Mouse (Mus musculus): ENCODE measurements around the gene Lrrc41. TPM values are rescaled to one million over a fixed set of nuclear protein-coding genes. Genes with fewer than 3 reads are reported as not detected.

Gene Lrrc41
- total and polyA plus RNA-seq, 3 experiments = 22.0 to 27.1 (median 24.9) TPM

DNA sequence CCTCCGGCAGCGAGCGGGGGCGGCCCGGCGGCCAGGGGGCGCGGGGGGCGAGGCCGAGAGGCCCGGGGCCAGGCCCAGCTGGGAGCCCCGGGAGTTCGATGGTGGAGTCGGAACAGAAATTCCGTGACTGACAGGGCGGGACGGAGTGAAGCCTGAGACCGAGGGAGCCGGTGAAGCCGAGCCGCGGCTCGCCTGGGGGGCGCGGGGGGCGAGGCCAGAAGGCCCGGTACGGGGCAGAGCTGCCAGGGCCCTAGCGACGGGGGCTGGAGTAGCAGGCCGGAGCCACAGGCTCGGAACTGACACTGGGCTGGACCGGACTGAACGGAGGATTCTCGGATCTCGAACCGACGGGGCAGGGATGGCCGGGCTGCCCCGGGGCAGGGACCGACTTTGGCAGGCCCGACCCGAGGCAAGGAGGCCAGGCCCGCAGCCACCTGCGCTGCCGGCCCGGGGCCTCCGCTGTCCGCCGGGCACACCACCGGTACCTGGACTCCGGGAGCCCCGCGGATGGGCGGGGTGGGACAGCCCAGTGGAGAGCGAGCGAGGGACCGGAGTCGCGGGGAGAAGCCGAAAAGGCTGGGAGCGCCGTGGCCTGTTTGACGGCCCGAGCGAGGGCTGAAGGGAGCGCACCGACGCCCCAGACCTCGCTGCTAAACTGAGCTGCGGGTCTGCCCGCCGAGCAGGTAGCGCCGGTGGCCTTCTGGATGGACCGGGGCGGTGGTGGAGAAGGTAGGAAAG, 731 bp downstream of the Lrrc41 start:
- H3K4me1 ChIP-seq (ENCODE audit: control insufficient read depth, insufficient read depth, low read length) = peaks cover 13% of the 10 kb centered on the region
- peak overlapping the region; percentile 97 for H3K4me3 ChIP-seq
- peaks cover 2% of the 10 kb centered on the region; the same call in 1 of the 2 replicates for H3K79me2 ChIP-seq (replicated peaks; ENCODE audit: control insufficient read depth, insufficient read depth, low read length)
- H3K27ac ChIP-seq = peak overlapping the region; percentile 96
- H3K36me3 ChIP-seq (ENCODE audit: control insufficient read depth, insufficient read depth, low read length) = peaks cover 12% of the 10 kb centered on the region
- under 1% methylated on average over 76 of the region's 77 CpGs for WGBS
- TF ChIP-seq EP300 (IDR thresholded peaks at IDR 0.05; ENCODE audit: insufficient read depth, low read depth, low read length) (no peak), CTCF (IDR thresholded peaks at IDR 0.05) (peak; percentile 74), POLR2A (IDR thresholded peaks at IDR 0.05; ENCODE audit: insufficient read depth, low read depth, low read length) (no peak)
- intact Hi-C loops (cut with DNase I) = loop anchor here (5.0 kb wide), 1 partner anchor 72 kb away; no protein-coding TSS in a partner anchor
- peak overlapping the region; percentile 91 for H3K9ac ChIP-seq (ENCODE audit: low read depth, low read length)
- DNase-seq = peak; percentile 84
- H3K27me3 ChIP-seq (ENCODE audit: control insufficient read depth, insufficient read depth, low read length) = no peaks in the 10 kb centered on the region

DNA sequence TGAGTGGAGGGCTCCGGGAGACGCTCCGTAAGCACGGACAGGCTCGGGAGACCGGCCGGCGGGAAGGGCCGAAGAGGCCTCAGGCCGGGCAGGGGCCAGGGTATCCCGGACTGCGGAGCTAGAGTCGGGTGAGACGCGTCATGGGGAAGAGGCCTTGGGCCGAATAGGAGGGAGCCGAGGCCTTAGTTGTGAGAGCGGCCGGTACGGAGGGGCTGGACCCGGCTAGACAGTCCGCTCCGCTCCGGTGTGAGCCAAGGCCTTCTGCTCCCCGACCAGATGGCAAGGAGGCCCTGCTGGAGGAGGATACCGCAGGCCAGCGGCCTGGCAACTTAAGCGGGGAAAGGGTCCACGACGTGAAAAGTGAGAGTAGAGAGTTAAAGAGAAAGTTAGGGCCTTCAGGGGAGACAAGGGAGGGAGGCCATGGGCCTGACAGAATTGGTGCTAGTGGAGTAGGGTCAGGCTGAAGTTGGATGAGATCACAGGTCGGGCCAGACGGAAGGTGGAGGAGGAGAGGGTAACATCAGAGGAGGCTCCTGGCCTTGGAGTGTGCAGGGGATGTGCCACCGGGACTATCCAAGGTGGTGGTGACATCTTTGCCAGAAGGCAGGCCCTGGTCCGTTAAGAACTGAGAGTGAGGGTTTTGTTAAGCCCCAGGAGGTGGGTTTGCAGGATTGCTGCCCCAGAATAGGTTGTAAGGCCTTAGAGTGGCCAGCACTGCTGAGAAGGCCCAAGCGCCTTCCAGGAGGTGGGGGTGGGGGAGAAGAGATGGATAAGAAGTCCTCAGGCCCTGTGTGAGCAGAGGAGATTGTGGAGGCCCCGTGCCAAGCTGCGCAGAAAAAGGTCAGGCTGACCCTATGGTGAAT, 1.5 kb downstream of the Lrrc41 start:
- WGBS = 1% methylated on average over 36 of the region's 37 CpGs

DNA sequence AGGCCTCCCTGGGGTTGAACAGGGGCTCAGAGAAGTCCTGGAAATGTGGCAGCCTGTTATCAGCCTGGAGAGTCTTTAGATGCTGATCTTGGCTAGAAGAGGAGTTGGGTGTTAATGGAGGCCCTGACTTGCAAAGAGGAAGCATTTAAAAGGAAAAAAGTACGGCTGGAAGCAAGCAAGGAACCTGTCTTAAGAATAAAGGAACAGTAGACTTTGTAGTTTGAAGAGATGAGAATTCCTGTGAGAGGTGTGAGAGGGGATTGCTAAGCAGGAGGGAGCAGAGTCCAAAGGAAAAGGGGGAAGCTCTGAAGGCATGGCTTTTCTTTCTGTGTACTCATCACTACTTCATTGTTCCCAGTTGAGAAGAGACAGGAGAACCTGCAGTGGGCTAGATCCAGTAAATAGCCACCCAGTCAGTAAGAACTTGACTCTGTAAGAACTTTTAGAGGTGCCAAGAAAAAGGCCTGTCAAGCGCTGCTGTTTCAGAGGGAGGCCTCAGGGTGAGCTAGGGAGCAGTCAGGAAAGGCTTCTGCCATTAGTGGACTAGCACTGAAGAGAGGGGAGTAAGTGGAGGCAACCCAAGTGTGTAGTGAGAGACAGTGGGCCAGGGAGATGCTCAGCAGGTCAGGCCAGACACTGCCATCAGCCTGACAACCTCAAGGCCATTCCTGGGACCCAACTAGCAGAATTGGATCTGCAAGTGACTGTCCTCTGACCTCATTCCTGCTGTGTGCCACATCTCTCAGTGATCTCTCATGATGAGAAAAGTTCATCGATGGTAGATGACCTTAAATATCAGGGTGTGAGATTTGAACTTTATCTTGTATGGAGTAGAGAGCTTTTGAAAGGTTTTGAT, 2.4 kb downstream of the Lrrc41 start:
- H3K79me2 ChIP-seq (replicated peaks; ENCODE audit: control insufficient read depth, insufficient read depth, low read length) = peaks cover 2% of the 10 kb centered on the region; the same call in 1 of the 2 replicates
- peak overlapping the region; percentile 96 for H3K27ac ChIP-seq
- intact Hi-C loops (cut with DNase I) = loop anchor here (1.0 to 5.0 kb wide), 2 partner anchors 24 to 70 kb away; partner anchors contain the start of gene Nsun4
- H3K4me1 ChIP-seq (ENCODE audit: control insufficient read depth, insufficient read depth, low read length) = peaks cover 12% of the 10 kb centered on the region
- peak in 1 of 2 experiments; percentile 11 for DNase-seq
- H3K36me3 ChIP-seq (ENCODE audit: control insufficient read depth, insufficient read depth, low read length) = peaks cover 7% of the 10 kb centered on the region
- peak overlapping the region; percentile 91 for H3K9ac ChIP-seq (ENCODE audit: low read depth, low read length)
- TF ChIP-seq POLR2A (IDR thresholded peaks at IDR 0.05; ENCODE audit: insufficient read depth, low read depth, low read length) (no peak), CTCF (IDR thresholded peaks at IDR 0.05) (no peak), EP300 (IDR thresholded peaks at IDR 0.05; ENCODE audit: insufficient read depth, low read depth, low read length) (no peak)
- peak overlapping the region; percentile 97 for H3K4me3 ChIP-seq
- WGBS = 27% methylated on average over 3 of the region's 3 CpGs
- H3K27me3 ChIP-seq (ENCODE audit: control insufficient read depth, insufficient read depth, low read length) = no peaks in the 10 kb centered on the region

More for the DNA sequence above, 1.5 kb downstream of the Lrrc41 start:
- intact Hi-C loops (cut with DNase I) = loop anchor here (1.0 to 5.0 kb wide), 2 partner anchors 23 to 71 kb away; partner anchors contain the start of gene Nsun4
- DNase-seq = peak; percentile 63 to 70
- Histone ChIP-seq H3K9ac (ENCODE audit: low read depth, low read length) (peak overlapping the region; percentile 91), H3K27ac (peak overlapping the region; percentile 96), H3K4me3 (peak overlapping the region; percentile 97), H3K4me1 (ENCODE audit: control insufficient read depth, insufficient read depth, low read length) (peaks cover 12% of the 10 kb centered on the region), H3K36me3 (ENCODE audit: control insufficient read depth, insufficient read depth, low read length) (peaks cover 10% of the 10 kb centered on the region), H3K27me3 (ENCODE audit: control insufficient read depth, insufficient read depth, low read length) (no peaks in the 10 kb centered on the region), H3K79me2 (replicated peaks; ENCODE audit: control insufficient read depth, insufficient read depth, low read length) (peaks cover 2% of the 10 kb centered on the region; the same call in 1 of the 2 replicates)
- TF ChIP-seq CTCF (IDR thresholded peaks at IDR 0.05) = no peak
- no peak for TF ChIP-seq POLR2A (IDR thresholded peaks at IDR 0.05; ENCODE audit: insufficient read depth, low read depth, low read length)
- TF ChIP-seq EP300 (IDR thresholded peaks at IDR 0.05; ENCODE audit: insufficient read depth, low read depth, low read length) = no peak

DNA sequence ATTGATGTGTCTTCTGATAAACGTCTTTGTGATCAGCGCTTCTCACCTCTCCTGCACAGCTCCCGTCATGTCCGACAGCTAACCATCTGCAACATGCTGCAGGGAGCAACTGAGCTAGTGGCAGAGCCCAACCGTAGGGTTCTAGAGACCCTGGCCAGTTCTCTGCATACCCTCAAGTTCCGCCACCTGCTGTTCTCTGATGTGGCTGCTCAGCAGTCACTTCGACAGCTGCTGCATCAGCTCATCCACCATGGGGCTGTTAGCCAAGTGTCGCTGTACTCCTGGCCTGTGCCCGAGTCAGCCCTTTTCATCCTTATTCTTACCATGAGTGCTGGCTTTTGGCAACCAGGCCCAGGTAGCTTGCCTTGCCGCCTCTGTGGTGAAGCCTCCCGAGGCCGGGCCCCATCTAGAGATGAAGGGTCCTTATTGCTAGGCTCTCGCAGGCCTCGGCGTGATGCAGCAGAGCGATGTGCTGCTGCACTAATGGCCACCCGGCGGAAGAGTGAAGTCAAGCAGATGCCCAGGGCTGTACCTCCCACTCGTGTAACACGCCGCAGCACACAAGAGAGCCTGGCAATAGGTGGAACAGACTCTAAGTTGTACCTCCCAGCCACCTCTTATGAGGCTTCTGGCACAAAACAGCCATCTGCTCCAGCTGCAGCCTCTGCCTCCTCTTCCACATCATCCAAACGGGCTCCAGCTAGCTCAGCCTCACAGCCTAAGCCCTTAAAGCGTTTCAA, 13.6 kb downstream of the Lrrc41 start:
- intact Hi-C loops (cut with DNase I) = no loop called here
- 89% methylated on average over 23 of the region's 23 CpGs for WGBS
- H3K27me3 ChIP-seq (ENCODE audit: control insufficient read depth, insufficient read depth, low read length) = no peaks in the 10 kb centered on the region
- TF ChIP-seq CTCF (IDR thresholded peaks at IDR 0.05) = no peak
- TF ChIP-seq POLR2A (IDR thresholded peaks at IDR 0.05; ENCODE audit: insufficient read depth, low read depth, low read length) = no peak
- TF ChIP-seq EP300 (IDR thresholded peaks at IDR 0.05; ENCODE audit: insufficient read depth, low read depth, low read length) = no peak
- no peak for DNase-seq
- H3K79me2 ChIP-seq (replicated peaks; ENCODE audit: control insufficient read depth, insufficient read depth, low read length) = no peaks in the 10 kb centered on the region; the same call in 1 of the 2 replicates
- no peak overlapping the region for H3K4me3 ChIP-seq
- no peaks in the 10 kb centered on the region for H3K4me1 ChIP-seq (ENCODE audit: control insufficient read depth, insufficient read depth, low read length)
- peaks cover 8% of the 10 kb centered on the region for H3K36me3 ChIP-seq (ENCODE audit: control insufficient read depth, insufficient read depth, low read length)
- no peak overlapping the region for H3K9ac ChIP-seq (ENCODE audit: low read depth, low read length)
- H3K27ac ChIP-seq = no peak overlapping the region

DNA sequence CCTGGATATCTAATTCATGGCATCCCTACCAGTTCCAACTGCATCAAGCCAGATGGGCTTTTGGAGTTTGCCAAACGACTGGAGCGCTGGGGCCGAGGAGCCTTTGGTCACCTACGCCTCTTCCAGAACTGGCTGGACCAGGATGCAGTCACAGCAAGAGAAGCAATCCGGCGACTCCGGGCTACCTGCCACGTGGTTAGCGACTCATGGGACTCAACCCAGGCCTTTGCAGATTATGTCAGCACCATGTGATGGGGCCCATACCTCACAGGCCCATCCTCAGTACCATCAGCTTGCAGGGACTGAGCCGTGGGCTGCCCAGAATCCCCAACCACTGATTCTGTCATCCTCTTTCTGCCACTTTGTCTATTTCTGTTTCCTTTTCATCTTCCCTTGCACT, 21.2 kb downstream of the Lrrc41 start:
- Histone ChIP-seq H3K27ac (no peak overlapping the region), H3K27me3 (ENCODE audit: control insufficient read depth, insufficient read depth, low read length) (no peaks in the 10 kb centered on the region), H3K4me1 (ENCODE audit: control insufficient read depth, insufficient read depth, low read length) (no peaks in the 10 kb centered on the region), H3K4me3 (no peak overlapping the region), H3K36me3 (ENCODE audit: control insufficient read depth, insufficient read depth, low read length) (peaks cover 4% of the 10 kb centered on the region), H3K9ac (ENCODE audit: low read depth, low read length) (no peak overlapping the region), H3K79me2 (replicated peaks; ENCODE audit: control insufficient read depth, insufficient read depth, low read length) (no peaks in the 10 kb centered on the region)
- no peak for TF ChIP-seq CTCF (IDR thresholded peaks at IDR 0.05)
- no peak for TF ChIP-seq EP300 (IDR thresholded peaks at IDR 0.05; ENCODE audit: insufficient read depth, low read depth, low read length)
- TF ChIP-seq POLR2A (IDR thresholded peaks at IDR 0.05; ENCODE audit: insufficient read depth, low read depth, low read length) = no peak
- WGBS = 86% methylated on average over 10 of the region's 10 CpGs
- DNase-seq = no peak
- intact Hi-C loops (cut with DNase I) = no loop called here
